Mouse (Mus musculus) olfactory bulb, adult 2 months (tissue): ENCODE results near the gene Ets1. TPM values are rescaled to one million over a fixed set of nuclear protein-coding genes. Genes with fewer than 3 reads are reported as not detected.

Experiments
- H3K27ac ChIP-seq: fragments of 200-500 bp; 2 replicates; pipeline ENCODE4 v1.5.1; 2012; ENCODE audit warnings: low read depth, low read length; ENCODE audit not compliant: insufficient read depth
- H3K4me1 ChIP-seq: fragments of 200-500 bp; 2 replicates; pipeline ENCODE4 v1.6.1; 2012; ENCODE audit warnings: low read length; ENCODE audit not compliant: control insufficient read depth, insufficient read depth
- H3K4me3 ChIP-seq: fragments of 200-500 bp; 2 replicates; pipeline ENCODE4 v1.5.1; 2012; ENCODE audit warnings: mild to moderate bottlenecking, low read depth, low read length, moderate library complexity; ENCODE audit not compliant: insufficient read depth
- CTCF ChIP-seq: fragments of 200-500 bp; IDR thresholded peaks from 2 replicates; pipeline ENCODE4 v1.5.1; 2012; ENCODE audit warnings: low read depth, mild to moderate bottlenecking, low read length, moderate library complexity; ENCODE audit not compliant: insufficient read depth
- POLR2A ChIP-seq: fragments of 200-500 bp; IDR thresholded peaks from 2 replicates; pipeline ENCODE4 v1.6.1; 2012; ENCODE audit warnings: mild to moderate bottlenecking, low read depth, low read length, moderate library complexity; ENCODE audit not compliant: insufficient read depth
- WGBS: fragments of 180-500 bp; shearing (Covaris S2); methylation state at CpG from one replicate; pipeline ENCODE4 v1.1.7; 2018; 5-methylcytosine and 5-hydroxymethylcytosine counted together
- polyA plus RNA-seq: library from polyadenylated mRNA; stranded (reverse); fragments of >200 nt; gene quantifications from 2 replicates; pipeline ENCODE4 v1.2.4, GENCODE M21; 2012; ENCODE audit warnings: low replicate concordance; ENCODE audit not compliant: missing spikeins, insufficient read depth, insufficient read length

Gene Ets1
- 180 and 306 TPM in 2 replicates for polyA plus RNA-seq

DNA sequence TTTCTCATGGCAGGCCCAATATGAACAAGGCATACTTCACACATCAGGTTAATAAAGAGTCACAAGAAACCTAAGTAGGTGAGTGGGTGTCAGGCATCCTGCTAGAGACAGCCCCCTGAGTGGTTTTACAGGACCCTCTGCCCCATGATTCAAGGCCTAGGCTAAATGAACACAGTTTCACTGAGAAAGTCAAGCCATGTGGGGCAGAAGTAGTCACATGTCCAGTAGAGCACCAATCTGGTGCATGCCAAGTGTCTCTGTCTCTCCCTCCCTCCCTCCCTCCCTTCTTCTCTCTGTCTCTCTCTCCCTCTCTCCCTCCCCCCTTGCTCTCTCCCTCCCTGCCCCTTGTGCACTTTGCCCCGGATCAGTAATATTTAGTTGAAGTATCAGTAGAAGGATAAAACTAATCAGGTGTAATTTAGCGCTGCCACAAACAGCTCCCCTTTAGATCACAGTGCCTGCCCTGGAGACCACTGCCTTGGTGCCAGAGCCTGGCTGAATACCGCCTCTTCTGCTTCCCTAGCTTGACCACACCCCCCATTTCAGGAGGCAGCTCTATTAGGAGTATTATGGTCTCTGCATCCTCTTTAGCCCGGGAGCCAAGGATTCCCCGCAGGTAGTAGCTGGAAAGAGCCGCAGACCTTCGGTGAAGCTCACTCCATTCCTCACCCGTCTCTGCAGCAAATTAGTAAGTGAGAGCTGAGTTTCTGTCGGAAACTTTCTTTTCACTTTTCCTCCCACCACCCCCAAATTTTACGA is at the start of gene Ets1:
Ets1 (plus strand) TSS at position 595 of the 759 bp plus-strand sequence.
- Histone ChIP-seq H3K27ac (no peak within 1 kb of the TSS), H3K4me1 (no peaks in the 10 kb centered on the region), H3K4me3 (peak within 1 kb of the TSS; percentile 7; the same call in 1 of the 2 replicates)
- TF ChIP-seq POLR2A, result no peak
- TF ChIP-seq CTCF, result no peak
- whole genome bisulfite sequencing, result 3% methylated on average over 10 of the region's 10 CpGs

DNA sequence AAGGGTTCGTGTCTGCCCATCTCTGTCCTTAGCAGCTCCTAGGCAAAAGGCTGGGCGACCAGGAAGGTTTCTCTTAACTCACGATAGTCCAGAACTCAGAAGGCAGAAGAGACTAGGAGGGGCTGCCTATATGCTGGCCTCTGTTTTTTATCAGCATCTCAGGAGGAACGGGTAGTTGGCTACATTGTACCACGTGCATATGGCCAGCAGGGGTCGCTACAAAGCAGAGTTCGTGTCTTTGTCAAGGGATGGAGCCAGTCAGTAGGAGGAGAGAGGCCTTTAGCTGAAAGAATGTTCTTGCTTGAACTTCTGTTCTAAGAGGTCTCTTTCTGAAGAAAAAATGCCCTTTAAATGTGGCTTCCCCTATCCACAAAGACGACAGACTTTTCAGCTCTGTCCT is 46.1 kb upstream of the Ets1 start:
- Histone ChIP-seq H3K27ac (no peak overlapping the region), H3K4me1 (peaks cover 7% of the 10 kb centered on the region), H3K4me3 (no peak overlapping the region)
- 14% methylated on average over 8 of the region's 8 CpGs for WGBS
- no peak for TF ChIP-seq POLR2A
- TF ChIP-seq CTCF, result no peak

DNA sequence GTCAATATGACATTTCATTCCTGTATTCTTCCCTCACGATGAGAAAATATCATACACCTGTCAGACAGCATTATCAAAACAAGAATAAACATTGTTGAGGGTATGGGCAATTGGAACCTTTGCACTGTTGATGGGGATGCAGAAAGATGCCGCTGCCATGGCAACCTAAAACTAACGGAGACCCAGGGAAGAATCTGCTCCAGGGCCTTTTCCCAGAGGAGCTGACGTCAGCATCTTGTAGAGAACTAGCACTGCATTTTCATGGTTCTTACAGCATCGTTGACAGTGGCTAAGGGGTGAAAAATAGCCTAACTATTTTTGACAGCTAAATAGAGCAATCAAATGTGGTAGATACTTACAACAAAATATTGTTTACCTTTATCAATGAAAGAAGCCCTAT is 45.5 kb upstream of the Ets1 start:
- H3K4me3 ChIP-seq, result no peak overlapping the region
- 64% methylated on average over 5 of the region's 5 CpGs for WGBS
- no peak overlapping the region for H3K27ac ChIP-seq
- no peak for TF ChIP-seq POLR2A
- TF ChIP-seq CTCF, result no peak
- H3K4me1 ChIP-seq, result peaks cover 9% of the 10 kb centered on the region

DNA sequence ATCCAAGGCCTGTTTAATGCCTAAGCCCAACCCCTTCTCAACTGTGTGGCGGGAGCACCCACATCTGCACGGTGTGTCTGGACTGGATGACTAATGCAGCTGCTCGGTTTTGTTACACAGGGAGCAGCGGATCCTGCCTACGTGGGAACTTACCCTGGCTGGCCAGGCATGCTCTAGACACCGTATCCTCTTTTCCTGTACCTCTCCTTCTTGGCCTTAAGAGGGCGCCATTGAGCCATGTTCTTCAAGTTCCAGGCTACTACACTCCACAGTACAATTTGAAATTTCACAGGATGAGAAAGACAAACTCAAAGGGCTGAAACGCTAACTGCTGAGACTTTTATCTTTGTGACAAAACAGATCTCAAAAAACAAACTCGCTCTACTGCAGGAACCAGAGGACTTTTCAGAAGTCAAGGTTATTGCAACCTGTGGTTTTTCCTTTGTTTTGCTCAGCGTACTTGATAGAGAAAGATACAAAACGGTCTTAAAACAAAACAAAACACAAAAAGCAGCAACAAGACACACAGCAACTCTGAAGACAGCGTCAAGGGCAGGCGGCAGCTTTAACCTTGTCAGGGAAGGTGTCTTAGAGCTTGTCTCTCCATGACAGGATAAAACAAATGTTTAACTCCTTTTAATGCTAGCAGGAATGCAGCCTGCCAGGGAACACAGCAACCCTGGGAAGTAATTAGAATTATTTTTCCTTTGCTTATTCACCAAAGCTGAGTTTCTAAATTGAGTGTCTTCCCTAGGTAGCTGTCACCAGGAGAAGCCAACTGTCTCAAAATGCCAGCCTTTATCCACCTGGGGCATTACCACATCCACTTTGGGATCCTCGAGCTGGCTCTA is 44.1 kb upstream of the Ets1 start:
- Histone ChIP-seq H3K4me3 (no peak overlapping the region), H3K4me1 (peaks cover 9% of the 10 kb centered on the region), H3K27ac (no peak overlapping the region)
- 9% methylated on average over 14 of the region's 14 CpGs for WGBS
- no peak for TF ChIP-seq CTCF

DNA sequence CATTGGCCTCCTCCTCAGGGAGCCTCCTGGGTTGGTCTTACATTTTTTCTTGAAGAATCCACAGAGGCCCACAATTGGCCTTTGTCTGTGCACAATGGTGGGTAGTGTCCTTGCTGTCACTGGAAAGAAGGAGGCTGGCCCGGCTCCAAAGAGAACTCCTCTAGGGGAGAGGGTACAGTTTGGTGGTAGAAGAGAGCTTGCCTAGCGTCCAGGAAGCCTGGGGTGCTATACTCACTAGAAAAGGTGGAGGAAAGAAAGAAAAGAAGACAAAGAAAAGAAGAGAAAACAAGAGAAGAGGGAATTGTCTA is 43.5 kb upstream of the Ets1 start:
- TF ChIP-seq CTCF (no peak), POLR2A (no peak)
- Histone ChIP-seq H3K4me1 (peaks cover 9% of the 10 kb centered on the region), H3K27ac (no peak overlapping the region), H3K4me3 (no peak overlapping the region)
- WGBS, result 67% methylated on average over 2 of the region's 2 CpGs

DNA sequence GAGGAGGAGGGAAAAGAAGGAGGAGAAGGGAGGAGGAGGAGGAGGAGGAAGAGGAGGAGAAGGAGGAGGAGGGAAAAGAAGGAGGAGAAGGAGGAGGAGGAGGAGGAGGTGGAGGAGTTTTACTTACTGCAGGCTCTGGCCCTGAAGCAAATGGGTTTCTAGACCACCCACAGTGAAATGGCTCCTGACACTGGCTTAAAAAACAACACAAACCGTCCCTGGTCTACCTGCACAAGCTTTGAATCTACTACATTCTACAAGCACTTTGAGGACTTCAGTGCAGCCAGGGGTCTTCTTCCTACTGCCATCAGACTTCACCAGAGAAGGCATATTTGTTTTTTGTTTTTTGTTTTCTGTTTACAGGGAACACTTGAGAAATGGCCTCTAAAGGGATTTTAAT is 42.2 kb upstream of the Ets1 start:
- TF ChIP-seq CTCF, result no peak
- no peak for TF ChIP-seq POLR2A
- Histone ChIP-seq H3K27ac (no peak overlapping the region), H3K4me1 (peaks cover 9% of the 10 kb centered on the region), H3K4me3 (no peak overlapping the region)
- whole genome bisulfite sequencing, result 36% methylated on average over 1 of the region's 1 CpGs

DNA sequence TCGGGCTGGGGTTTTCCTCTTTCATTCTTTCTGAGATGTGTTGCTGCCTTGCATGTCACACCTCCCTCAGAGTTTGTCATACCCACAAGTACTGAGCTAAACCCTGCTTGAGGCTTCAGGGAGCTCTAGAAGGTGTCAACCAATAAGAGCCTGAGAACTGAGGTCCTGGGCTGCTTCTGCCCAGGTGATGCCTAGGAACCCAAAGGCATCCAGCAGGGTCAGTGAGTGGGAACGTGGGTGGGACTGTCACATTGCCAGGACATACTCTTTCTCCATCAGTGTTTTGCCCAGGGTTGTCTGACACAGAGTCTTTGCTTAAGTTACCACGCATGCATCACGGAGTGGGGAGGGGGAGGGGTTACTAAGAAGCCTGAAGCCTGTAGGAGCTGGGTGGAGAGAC is 41.7 kb upstream of the Ets1 start:
- 67% methylated on average over 4 of the region's 4 CpGs for WGBS
- H3K4me3 ChIP-seq, result no peak overlapping the region
- no peak overlapping the region for H3K27ac ChIP-seq

DNA sequence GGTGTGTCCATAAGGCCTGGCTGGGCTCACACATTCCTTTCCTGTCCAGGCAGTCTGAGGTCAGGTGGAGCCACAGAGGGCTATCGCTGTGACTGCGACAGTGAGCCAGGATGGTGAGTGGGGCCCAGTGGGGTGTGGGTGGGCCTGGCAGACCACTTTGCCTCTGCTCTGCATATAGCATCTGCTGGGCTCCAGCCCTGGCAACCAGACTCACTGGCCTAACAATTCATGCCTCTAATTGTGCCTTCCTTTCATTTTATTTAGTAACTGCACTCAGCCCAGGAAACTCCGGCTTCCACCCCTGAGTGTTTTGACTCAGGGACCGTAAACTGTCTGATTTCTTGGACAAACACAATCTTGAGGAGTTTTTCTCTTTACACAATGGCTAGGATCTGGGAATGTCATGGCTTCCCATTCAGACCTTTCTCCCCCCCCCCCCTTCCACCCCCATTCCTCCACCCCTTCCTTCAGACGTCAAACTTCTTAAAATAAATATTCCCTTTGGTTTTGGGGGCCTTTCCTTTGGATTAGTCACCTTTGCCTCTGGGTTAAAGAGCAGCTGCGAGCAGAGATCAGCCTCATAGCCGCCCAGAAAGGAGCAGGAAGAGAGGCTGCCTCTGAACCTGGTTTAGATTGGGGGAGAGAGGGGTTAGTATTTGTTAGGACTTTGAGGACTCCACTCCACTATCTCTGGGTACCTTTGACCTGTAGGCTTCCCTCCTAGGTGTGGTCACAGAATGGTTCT is 40.8 kb upstream of the Ets1 start:
- Histone ChIP-seq H3K4me1 (peaks cover 9% of the 10 kb centered on the region), H3K4me3 (no peak overlapping the region), H3K27ac (no peak overlapping the region)
- 67% methylated on average over 7 of the region's 7 CpGs for WGBS
- TF ChIP-seq POLR2A (no peak), CTCF (no peak)

More for the DNA sequence above, 41.7 kb upstream of the Ets1 start:
- peaks cover 9% of the 10 kb centered on the region for H3K4me1 ChIP-seq
- TF ChIP-seq POLR2A, result no peak
- no peak for TF ChIP-seq CTCF
